Mouse (Mus musculus) hindbrain, embryonic 12.5 days (tissue): ENCODE measurements at regions not wholly inside any gene's neighbourhood (a gene's known extent, or its start where the extent isn't known, plus 50 kb on each side); places are given as distances from the start of the nearest gene placed in this dataset.

ENCODE experiments used
- ATAC-seq: fragments of 200-750 bp; cut with Nextera tagmentation; 2 replicates; pipeline ENCODE4 v1.8.0; 2017; ENCODE audit warnings: moderate TSS enrichment; ENCODE audit not compliant: low FRiP score
- H3K27ac ChIP-seq: fragments of 300-500 bp; sonication (generic); 2 replicates; pipeline ENCODE4 v1.5.1; 2016; ENCODE audit warnings: mild to moderate bottlenecking
- H3K27me3 ChIP-seq: fragments of 300-500 bp; sonication (generic); 2 replicates; pipeline ENCODE4 v1.6.1; 2016; ENCODE audit warnings: mild to moderate bottlenecking
- H3K36me3 ChIP-seq: fragments of 300-500 bp; sonication (generic); 2 replicates; pipeline ENCODE4 v1.6.1; 2016; ENCODE audit warnings: mild to moderate bottlenecking
- H3K4me1 ChIP-seq: fragments of 300-500 bp; sonication (generic); 2 replicates; pipeline ENCODE4 v1.6.1; 2016
- H3K4me2 ChIP-seq: fragments of 300-500 bp; sonication (generic); replicated peaks from 2 replicates; pipeline ENCODE4 v1.6.1; 2016; ENCODE audit warnings: mild to moderate bottlenecking
- H3K4me3 ChIP-seq: fragments of 300-500 bp; sonication (generic); 2 replicates; pipeline ENCODE4 v1.5.1; 2016; ENCODE audit warnings: mild to moderate bottlenecking
- H3K9ac ChIP-seq: fragments of 300-500 bp; sonication (generic); 2 replicates; pipeline ENCODE4 v1.6.1; 2016; ENCODE audit warnings: mild to moderate bottlenecking, moderate library complexity
- H3K9me3 ChIP-seq: fragments of 300-500 bp; sonication (generic); replicated peaks from 2 replicates; pipeline ENCODE4 v1.6.1; 2016; ENCODE audit warnings: mild to moderate bottlenecking
- WGBS: fragments of 180-500 bp; shearing (Covaris S2); methylation state at CpG from one replicate; pipeline ENCODE4 v1.1.7; 2016; 5-methylcytosine and 5-hydroxymethylcytosine counted together

- no peak overlapping the region for H3K4me3 ChIP-seq
- WGBS: 83% methylated on average over 3 of the region's 3 CpGs
- H3K4me1 ChIP-seq: no peaks in the 10 kb centered on the region
- no peaks in the 10 kb centered on the region for H3K9me3 ChIP-seq
- no peak overlapping the region for H3K4me2 ChIP-seq
- H3K27me3 ChIP-seq: no peaks in the 10 kb centered on the region
- no peaks in the 10 kb centered on the region for H3K36me3 ChIP-seq
- H3K9ac ChIP-seq: no peak overlapping the region
- ATAC-seq: no peak
- H3K27ac ChIP-seq: no peak overlapping the region
Measured at GRCm38 (mm10) chr19:49880241-49880640, 798.2 kb downstream of the Sorcs1 start.

DNA sequence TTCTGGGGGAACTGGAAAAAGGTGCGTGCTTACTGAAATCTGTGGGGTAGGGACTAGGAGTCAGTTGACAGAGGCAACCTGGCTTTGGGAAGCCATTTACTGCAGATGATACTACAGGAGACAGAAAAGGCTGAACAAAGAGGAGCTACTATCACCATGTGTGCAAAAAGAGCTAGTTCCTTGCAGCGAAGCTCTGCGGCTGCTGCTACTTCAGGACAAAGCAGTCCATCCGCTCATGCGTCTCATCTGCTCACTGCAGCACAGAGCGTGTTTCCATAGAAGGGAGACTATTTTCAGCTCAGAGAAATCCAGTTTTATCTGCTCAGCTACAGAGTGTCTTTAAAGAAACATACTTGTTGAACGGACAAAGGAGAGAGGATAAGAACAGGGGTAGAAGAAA lies 817.7 kb downstream of the Sorcs1 start:
- Histone ChIP-seq H3K36me3 (no peaks in the 10 kb centered on the region), H3K9me3 (no peaks in the 10 kb centered on the region), H3K9ac (no peak overlapping the region), H3K4me2 (no peak overlapping the region), H3K27me3 (no peaks in the 10 kb centered on the region), H3K27ac (no peak overlapping the region), H3K4me1 (no peaks in the 10 kb centered on the region), H3K4me3 (no peak overlapping the region)
- 68% methylated on average over 7 of the region's 7 CpGs for WGBS
- no peak for ATAC-seq

DNA sequence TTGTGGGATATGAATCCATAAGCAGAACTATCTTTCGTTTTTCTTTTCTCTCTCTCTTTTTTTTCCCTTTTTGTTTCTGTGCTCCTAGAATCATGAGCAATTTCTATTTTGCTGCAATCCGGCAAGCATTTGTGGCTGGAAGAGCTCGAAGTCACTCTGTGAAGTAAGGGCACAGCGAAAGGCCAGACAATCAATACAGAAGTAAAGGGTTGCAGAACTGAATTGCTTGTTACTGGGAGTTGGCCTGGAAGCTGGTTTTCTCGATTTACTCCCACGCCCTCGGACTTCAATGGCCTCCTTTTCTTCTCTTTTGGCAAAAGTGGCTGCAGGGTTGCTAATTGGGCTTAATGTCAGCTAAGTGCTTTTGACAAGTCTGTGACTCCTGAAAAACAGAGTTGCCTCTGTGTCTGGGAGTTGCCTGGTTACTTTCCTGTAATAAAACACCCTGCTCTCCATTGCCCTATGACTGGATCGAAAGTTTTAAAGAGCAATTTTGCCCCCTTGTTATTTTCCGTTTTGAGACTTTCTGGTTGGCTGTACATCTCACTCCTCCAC lies 822.9 kb downstream of the Sorcs1 start:
- Histone ChIP-seq H3K27ac (no peak overlapping the region), H3K9me3 (no peaks in the 10 kb centered on the region), H3K4me1 (no peaks in the 10 kb centered on the region), H3K4me3 (no peak overlapping the region), H3K27me3 (no peaks in the 10 kb centered on the region), H3K36me3 (no peaks in the 10 kb centered on the region), H3K9ac (no peak overlapping the region), H3K4me2 (no peak overlapping the region)
- no peak for ATAC-seq
- 50% methylated on average over 9 of the region's 9 CpGs for WGBS

DNA sequence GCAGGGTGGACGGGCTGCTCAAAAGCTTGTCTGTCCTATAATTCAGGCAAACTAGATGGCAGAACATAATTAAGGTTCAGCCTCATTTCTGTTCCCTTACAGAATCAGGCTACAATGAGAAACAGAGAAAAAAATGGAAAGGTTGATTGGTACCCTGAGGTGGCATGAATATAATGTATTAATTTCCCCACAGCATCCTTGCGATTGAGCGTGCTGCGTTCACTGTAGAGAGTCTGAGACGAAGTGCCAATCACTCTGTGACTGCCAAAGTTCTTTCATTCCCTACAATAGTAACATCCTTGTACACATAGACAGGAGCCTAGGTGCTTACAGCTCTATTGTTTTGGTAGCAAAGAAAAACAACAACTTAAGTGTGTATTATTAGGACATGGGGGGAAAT lies 836.5 kb downstream of the Sorcs1 start:
- Histone ChIP-seq H3K9ac (no peak overlapping the region), H3K27ac (no peak overlapping the region), H3K4me3 (no peak overlapping the region), H3K4me1 (no peaks in the 10 kb centered on the region), H3K9me3 (no peaks in the 10 kb centered on the region), H3K36me3 (no peaks in the 10 kb centered on the region), H3K27me3 (no peaks in the 10 kb centered on the region), H3K4me2 (no peak overlapping the region)
- WGBS: 80% methylated on average over 5 of the region's 5 CpGs
- no peak for ATAC-seq

DNA sequence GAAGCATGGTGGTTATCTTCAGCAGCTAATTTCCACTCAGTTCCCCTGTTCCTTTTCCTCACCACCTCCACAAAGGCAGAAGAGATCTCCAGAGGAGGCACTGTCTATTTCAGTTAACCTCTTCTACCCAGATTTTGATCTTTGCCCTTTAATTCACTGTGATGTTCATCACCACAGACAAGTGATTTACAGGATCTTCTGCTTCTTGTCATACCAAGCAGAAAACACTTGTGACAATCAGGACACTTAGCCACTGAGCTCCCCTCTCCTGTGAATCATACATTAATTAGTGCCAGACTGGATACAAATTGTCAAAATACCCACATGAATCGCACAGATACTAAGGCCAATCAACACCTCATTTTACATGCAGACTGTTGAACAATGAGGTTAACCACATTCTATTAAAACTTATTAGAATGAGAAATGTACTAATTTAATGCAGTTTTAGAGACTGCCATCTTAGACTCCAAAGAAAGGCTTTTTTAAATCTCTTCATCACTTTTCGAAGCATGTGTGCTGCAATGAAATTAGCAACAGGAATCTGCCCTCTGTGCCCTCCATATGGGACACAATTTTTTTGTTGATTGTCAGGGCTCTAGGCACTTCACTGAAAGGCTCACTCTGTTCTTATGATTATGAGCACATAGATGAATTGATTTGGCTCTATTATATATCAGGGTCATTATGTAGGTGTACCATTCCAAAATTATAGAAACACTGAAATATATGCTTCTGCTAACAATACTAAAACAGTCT lies 839.1 kb downstream of the Sorcs1 start:
- no peaks in the 10 kb centered on the region for H3K9me3 ChIP-seq
- no peak overlapping the region for H3K4me2 ChIP-seq
- H3K27ac ChIP-seq: no peak overlapping the region
- no peak overlapping the region for H3K4me3 ChIP-seq
- H3K4me1 ChIP-seq: no peaks in the 10 kb centered on the region
- no peak for ATAC-seq
- 75% methylated on average over 2 of the region's 2 CpGs for WGBS
- H3K9ac ChIP-seq: no peak overlapping the region
- H3K27me3 ChIP-seq: no peaks in the 10 kb centered on the region
- H3K36me3 ChIP-seq: no peaks in the 10 kb centered on the region

GRCm38 (mm10) chr19:49830918-49831317 lies 847.5 kb downstream of the Sorcs1 start:
- Histone ChIP-seq H3K4me3 (no peak overlapping the region), H3K27me3 (no peaks in the 10 kb centered on the region), H3K4me2 (no peak overlapping the region), H3K27ac (no peak overlapping the region), H3K9ac (no peak overlapping the region), H3K4me1 (no peaks in the 10 kb centered on the region; the same call in 1 of the 2 replicates), H3K36me3 (no peaks in the 10 kb centered on the region), H3K9me3 (no peaks in the 10 kb centered on the region)
- ATAC-seq: 0 out of 2 replicates have a peak, but pooled peaks have one; percentile 43
- WGBS: 58% methylated on average over 6 of the region's 6 CpGs

DNA sequence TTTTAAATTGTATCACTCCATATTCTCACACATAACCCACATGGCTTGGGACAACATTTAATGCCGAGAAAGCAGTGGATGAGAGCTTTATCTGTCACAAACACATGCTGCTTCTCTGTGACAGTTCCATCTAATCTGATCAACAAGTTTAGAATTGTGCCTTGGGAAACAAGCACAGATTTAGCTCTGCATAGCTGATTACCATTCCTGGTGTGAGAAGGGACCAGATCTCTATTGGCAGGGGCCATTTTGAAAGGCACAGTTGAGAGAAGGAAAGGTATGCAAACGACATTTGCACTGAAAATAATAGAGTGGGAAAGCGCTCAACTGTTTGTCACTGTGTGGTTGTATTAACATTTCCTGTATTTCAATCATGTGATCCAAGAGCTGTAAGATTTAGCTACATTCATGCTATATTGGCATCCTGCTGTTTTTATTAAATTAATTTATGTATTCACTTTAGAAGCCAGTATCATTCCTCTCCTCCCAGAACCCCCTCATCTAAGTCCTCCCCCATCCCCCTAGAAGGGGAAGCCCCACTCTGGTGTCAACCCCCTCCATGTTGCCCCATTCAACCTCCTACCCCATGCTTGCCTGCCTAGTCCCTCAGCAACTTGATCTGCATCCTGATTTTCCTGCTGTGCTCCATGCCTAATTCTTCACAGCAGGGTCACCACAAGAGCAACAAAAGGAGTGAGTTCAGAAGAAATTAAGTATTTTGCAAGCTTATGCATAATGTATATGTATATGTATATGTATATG lies 872.6 kb downstream of the Sorcs1 start:
- H3K4me3 ChIP-seq: no peak overlapping the region
- no peaks in the 10 kb centered on the region for H3K9me3 ChIP-seq
- H3K4me1 ChIP-seq: 0 out of 2 replicates have a peak, but pooled peaks cover 3% of the 10 kb centered on the region
- H3K4me2 ChIP-seq: no peak overlapping the region
- no peaks in the 10 kb centered on the region for H3K36me3 ChIP-seq
- no peaks in the 10 kb centered on the region for H3K27me3 ChIP-seq
- 52% methylated on average over 3 of the region's 3 CpGs for WGBS
- ATAC-seq: peak; percentile 80
- no peak overlapping the region for H3K27ac ChIP-seq
- no peak overlapping the region for H3K9ac ChIP-seq
